Mouse (Mus musculus): Measurements from ENCODE around the gene Tmem198b.

DNA sequence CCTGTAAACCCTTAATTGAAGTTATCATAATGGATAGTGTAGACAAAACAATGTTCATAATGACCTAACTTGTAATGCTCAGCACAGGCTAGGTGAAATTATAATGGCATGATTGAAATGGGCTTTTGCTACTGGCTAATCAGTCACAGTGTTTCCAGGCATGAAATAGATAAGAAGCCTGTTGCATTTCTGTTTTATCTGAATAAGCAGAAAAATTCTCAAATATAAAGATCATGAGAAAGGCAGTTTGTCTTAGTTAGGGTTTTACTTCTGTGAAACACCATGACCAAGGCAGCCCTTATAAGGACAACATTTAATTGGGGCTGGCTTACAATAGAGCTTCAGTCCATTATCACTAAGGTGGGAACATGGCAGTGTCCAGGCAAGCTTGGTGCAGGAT is 36.4 kb upstream of the Tmem198b start:
- TF ChIP-seq POLR2AphosphoS2 (IDR thresholded peaks at IDR 0.05; ENCODE audit: low read length) (no peak), CTCF (IDR thresholded peaks at IDR 0.05 in 2 of 3, conservative IDR thresholded peaks at IDR 0.05 in 1 of 3; ENCODE audit: control insufficient read depth in 1 of 3, insufficient read depth in 1 of 3, low read depth in 2 of 3, low read length in 3 of 3, poor library complexity in 1 of 3, severe bottlenecking in 1 of 3) (no peak), ZKSCAN1 (IDR thresholded peaks at IDR 0.05; ENCODE audit: low read depth, low read length) (no peak), ZMIZ1 (IDR thresholded peaks at IDR 0.05; ENCODE audit: low read depth, low read length) (no peak)

Measured in MEL (cell line).